Mouse (Mus musculus) neural tube, embryonic 15.5 days (tissue): ENCODE results near the gene Pou3f4. TPM values are rescaled to one million over a fixed set of nuclear protein-coding genes. Genes with fewer than 3 reads are reported as not detected.
"Not testable (repeated sequence)": the region's sequence is repeated elsewhere in the genome, so short reads cannot be mapped to it uniquely, and the experiment has no call there.

Experiments
- ATAC-seq: fragments of 200-750 bp; cut with Nextera tagmentation; 2 replicates; pipeline ENCODE4 v1.8.0; 2017; ENCODE audit warnings: mild to moderate bottlenecking, moderate TSS enrichment, moderate library complexity; ENCODE audit not compliant: low FRiP score
- H3K27ac ChIP-seq: fragments of 300-500 bp; sonication (generic); replicated peaks from 2 replicates; pipeline ENCODE4 v1.5.1; 2015; ENCODE audit warnings: mild to moderate bottlenecking, inconsistent platforms
- H3K27me3 ChIP-seq: fragments of 300-500 bp; sonication (generic); replicated peaks from 2 replicates; pipeline ENCODE4 v1.6.1; 2015; ENCODE audit warnings: inconsistent platforms
- H3K36me3 ChIP-seq: fragments of 300-500 bp; sonication (generic); 2 replicates; pipeline ENCODE4 v1.6.1; 2015; ENCODE audit warnings: inconsistent platforms
- H3K4me1 ChIP-seq: fragments of 300-500 bp; sonication (generic); 2 replicates; pipeline ENCODE4 v1.6.1; 2015; ENCODE audit warnings: inconsistent platforms
- H3K4me2 ChIP-seq: fragments of 300-500 bp; sonication (generic); 2 replicates; pipeline ENCODE4 v1.6.1; 2015; ENCODE audit warnings: inconsistent platforms, mild to moderate bottlenecking, moderate library complexity
- H3K4me3 ChIP-seq: fragments of 300-500 bp; sonication (generic); replicated peaks from 2 replicates; pipeline ENCODE4 v1.5.1; 2015; ENCODE audit warnings: mild to moderate bottlenecking, inconsistent platforms
- H3K9ac ChIP-seq: fragments of 300-500 bp; sonication (generic); replicated peaks from 2 replicates; pipeline ENCODE4 v1.6.1; 2015; ENCODE audit warnings: mild to moderate bottlenecking, inconsistent platforms
- H3K9me3 ChIP-seq: fragments of 300-500 bp; sonication (generic); replicated peaks from 2 replicates; pipeline ENCODE4 v1.6.1; 2016; ENCODE audit warnings: inconsistent platforms
- WGBS: fragments of 180-500 bp; shearing (Covaris S2); methylation state at CpG from one replicate; pipeline ENCODE4 v1.1.7; 2015; ENCODE audit warnings: mixed read lengths; 5-methylcytosine and 5-hydroxymethylcytosine counted together
- polyA plus RNA-seq: library from polyadenylated mRNA; unstranded; fragments of >200 nt; fragmentation: Nextera tagmentation; extraction: Ambion mirVana; gene quantifications from 2 replicates; pipeline ENCODE4 v1.2.1, GENCODE M21; 2015

The Pou3f4 gene
- 5.4 and 6.3 TPM in 2 replicates for polyA plus RNA-seq

GRCm38 (mm10) chrX:110814151-110814571, at the start of gene Pou3f4:
Pou3f4 (plus strand) TSS chrX:110814280.
- ATAC-seq, result peak; percentile 90
- peak within 1 kb of the TSS; percentile 54 for H3K4me3 ChIP-seq
- WGBS, result 14% methylated on average over 20 of the region's 20 CpGs

GRCm38 (mm10) chrX:110765939-110766338, 48.1 kb upstream of the Pou3f4 start:
- H3K27ac ChIP-seq, result no peak overlapping the region
- H3K4me3 ChIP-seq, result no peak overlapping the region
- no peaks in the 10 kb centered on the region for H3K4me1 ChIP-seq
- no peak for ATAC-seq
- 69% methylated on average over 1 of the region's 1 CpGs for WGBS
- H3K36me3 ChIP-seq, result no peaks in the 10 kb centered on the region
- H3K27me3 ChIP-seq, result no peaks in the 10 kb centered on the region
- no peak overlapping the region for H3K9ac ChIP-seq
- no peaks in the 10 kb centered on the region for H3K9me3 ChIP-seq
- H3K4me2 ChIP-seq, result no peak overlapping the region

More at GRCm38 (mm10) chrX:110814151-110814571, at the start of gene Pou3f4:
- Histone ChIP-seq H3K9me3 (no peaks in the 10 kb centered on the region), H3K27ac (peak within 1 kb of the TSS; percentile 86), H3K27me3 (no peaks in the 10 kb centered on the region), H3K4me1 (no peaks in the 10 kb centered on the region), H3K4me2 (peak within 1 kb of the TSS; percentile 60), H3K36me3 (no peaks in the 10 kb centered on the region), H3K9ac (peak within 1 kb of the TSS; percentile 45)

GRCm38 (mm10) chrX:110774807-110775206, 39.3 kb upstream of the Pou3f4 start:
- H3K27me3 ChIP-seq, ATAC-seq, H3K4me3 ChIP-seq, H3K27ac ChIP-seq, H3K36me3 ChIP-seq, H3K9me3 ChIP-seq, H3K4me2 ChIP-seq, H3K4me1 ChIP-seq, H3K9ac ChIP-seq: not testable (repeated sequence)

- Histone ChIP-seq H3K27me3 (no peaks in the 10 kb centered on the region), H3K4me1 (no peaks in the 10 kb centered on the region), H3K27ac (no peak overlapping the region), H3K36me3 (no peaks in the 10 kb centered on the region), H3K9me3 (no peaks in the 10 kb centered on the region), H3K4me2 (no peak overlapping the region), H3K4me3 (no peak overlapping the region), H3K9ac (no peak overlapping the region)
- ATAC-seq, result no peak
- 46% methylated on average over 2 of the region's 2 CpGs for WGBS
These were observed 11.6 kb upstream of the Pou3f4 start for GRCm38 (mm10) chrX:110802502-110802901.

GRCm38 (mm10) chrX:110810001-110810578, 4.0 kb upstream of the Pou3f4 start:
- no peak for ATAC-seq
- 29% methylated on average over 4 of the region's 4 CpGs for WGBS
- H3K9me3 ChIP-seq, result no peaks in the 10 kb centered on the region
- no peaks in the 10 kb centered on the region for H3K27me3 ChIP-seq
- peak overlapping the region; percentile 58; the same call in 1 of the 2 replicates for H3K27ac ChIP-seq
- H3K36me3 ChIP-seq, result no peaks in the 10 kb centered on the region
- H3K9ac ChIP-seq, result no peak overlapping the region
- H3K4me3 ChIP-seq, result no peak overlapping the region
- H3K4me1 ChIP-seq, result no peaks in the 10 kb centered on the region
- peak overlapping the region; percentile 60; the same call in 1 of the 2 replicates for H3K4me2 ChIP-seq

GRCm38 (mm10) chrX:110810753-110811506, 3.1 kb upstream of the Pou3f4 start:
- Histone ChIP-seq H3K9me3 (no peaks in the 10 kb centered on the region), H3K9ac (no peak overlapping the region), H3K27me3 (no peaks in the 10 kb centered on the region), H3K27ac (peak overlapping the region; percentile 58), H3K4me2 (peak overlapping the region; percentile 60), H3K4me1 (no peaks in the 10 kb centered on the region), H3K4me3 (no peak overlapping the region), H3K36me3 (no peaks in the 10 kb centered on the region)
- WGBS, result 36% methylated on average over 5 of the region's 5 CpGs
- no peak for ATAC-seq

- peak overlapping the region; percentile 20 for H3K4me3 ChIP-seq
- H3K9ac ChIP-seq, result no peak overlapping the region
- no peaks in the 10 kb centered on the region for H3K9me3 ChIP-seq
- H3K4me2 ChIP-seq, result peak overlapping the region; percentile 60
- H3K36me3 ChIP-seq, result no peaks in the 10 kb centered on the region
- H3K27me3 ChIP-seq, result no peaks in the 10 kb centered on the region
- no peak for ATAC-seq
- WGBS, result 29% methylated on average over 5 of the region's 5 CpGs
- H3K27ac ChIP-seq, result peak overlapping the region; percentile 37
- H3K4me1 ChIP-seq, result no peaks in the 10 kb centered on the region
These were observed 2.0 kb upstream of the Pou3f4 start for GRCm38 (mm10) chrX:110812071-110812470.

GRCm38 (mm10) chrX:110813401-110813800, 679 bp upstream of the Pou3f4 start:
- no peaks in the 10 kb centered on the region for H3K4me1 ChIP-seq
- no peaks in the 10 kb centered on the region for H3K9me3 ChIP-seq
- peak overlapping the region; percentile 48 for H3K27ac ChIP-seq
- no peaks in the 10 kb centered on the region for H3K27me3 ChIP-seq
- H3K36me3 ChIP-seq, result no peaks in the 10 kb centered on the region
- H3K9ac ChIP-seq, result no peak overlapping the region
- no peak for ATAC-seq
- peak overlapping the region; percentile 60 for H3K4me2 ChIP-seq
- 19% methylated on average over 5 of the region's 5 CpGs for WGBS
- H3K4me3 ChIP-seq, result peak overlapping the region; percentile 19; the same call in 1 of the 2 replicates

GRCm38 (mm10) chrX:110814592-110815548, 790 bp downstream of the Pou3f4 start:
- Histone ChIP-seq H3K27me3 (no peaks in the 10 kb centered on the region), H3K9me3 (no peaks in the 10 kb centered on the region), H3K4me1 (no peaks in the 10 kb centered on the region), H3K9ac (peak overlapping the region; percentile 45), H3K4me2 (peak overlapping the region; percentile 60), H3K27ac (peak overlapping the region; percentile 86), H3K36me3 (no peaks in the 10 kb centered on the region), H3K4me3 (peak overlapping the region; percentile 54)
- peak; percentile 53 for ATAC-seq
- WGBS, result 20% methylated on average over 52 of the region's 52 CpGs

- Histone ChIP-seq H3K4me2 (peak overlapping the region; percentile 60), H3K27me3 (no peaks in the 10 kb centered on the region), H3K27ac (peak overlapping the region; percentile 86), H3K36me3 (no peaks in the 10 kb centered on the region), H3K9ac (peak overlapping the region; percentile 45), H3K4me1 (no peaks in the 10 kb centered on the region), H3K4me3 (peak overlapping the region; percentile 54), H3K9me3 (no peaks in the 10 kb centered on the region)
- ATAC-seq, result no peak
- WGBS, result 51% methylated on average over 18 of the region's 18 CpGs
These were observed 1.5 kb downstream of the Pou3f4 start for GRCm38 (mm10) chrX:110815549-110815930.

- no peaks in the 10 kb centered on the region for H3K9me3 ChIP-seq
- ATAC-seq, result no peak
- WGBS, result 18% methylated on average over 16 of the region's 16 CpGs
These were observed 2.5 kb downstream of the Pou3f4 start for GRCm38 (mm10) chrX:110816609-110817008.

More at GRCm38 (mm10) chrX:110816609-110817008, 2.5 kb downstream of the Pou3f4 start:
- Histone ChIP-seq H3K9ac (peak overlapping the region; percentile 36), H3K27me3 (no peaks in the 10 kb centered on the region), H3K36me3 (no peaks in the 10 kb centered on the region), H3K4me2 (peak overlapping the region; percentile 60), H3K4me3 (peak overlapping the region; percentile 54), H3K27ac (peak overlapping the region; percentile 58), H3K4me1 (no peaks in the 10 kb centered on the region)
